Mouse (Mus musculus): ENCODE data around the gene Txn1. TPM values are rescaled to one million over a fixed set of nuclear protein-coding genes. Genes with fewer than 3 reads are reported as not detected.

Gene Txn1
- total and polyA plus RNA-seq, 2 experiments from 2014 or later, result 85.8 to 243 TPM

DNA sequence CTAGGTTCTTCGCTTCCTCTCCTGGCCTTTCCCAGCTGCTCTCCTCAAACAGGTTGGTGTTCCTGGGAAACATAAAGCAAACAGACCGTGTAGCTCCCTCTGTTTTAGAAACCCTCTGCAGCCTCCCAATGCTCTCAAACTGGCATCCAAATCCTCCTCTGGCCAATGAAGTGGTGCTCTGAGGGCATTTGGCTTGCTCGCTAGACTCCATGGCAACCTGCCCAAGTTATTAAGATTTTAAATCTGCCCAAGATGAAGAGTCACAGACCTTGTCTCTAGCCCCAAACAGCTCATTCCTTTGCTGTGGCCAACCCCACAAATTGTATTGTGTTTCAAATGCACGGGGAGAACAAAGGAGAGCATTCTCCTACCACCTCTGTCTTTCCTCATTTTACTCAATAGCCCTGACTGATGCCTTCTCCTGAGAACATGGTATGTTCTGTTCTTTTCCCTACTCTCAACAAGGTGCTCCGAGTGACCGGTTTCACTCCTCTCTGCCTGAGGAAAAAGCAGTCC, 31.6 kb downstream of the Txn1 start:
- ATAC-seq (ENCODE audit: insufficient read depth, low read depth) (no peak), DNase-seq (ENCODE audit: low spot score) (no peak)
- H3K4me3 ChIP-seq (ENCODE audit: low read depth, low read length), result no peak overlapping the region
- 74% methylated on average over 6 of the region's 6 CpGs for WGBS
- no peaks in the 10 kb centered on the region for H3K36me3 ChIP-seq (replicated peaks; ENCODE audit: control insufficient read depth, insufficient read depth, low read length)
- H3K27ac ChIP-seq (ENCODE audit: low read depth), result no peak overlapping the region
- no peak for TF ChIP-seq CTCF (IDR thresholded peaks at IDR 0.05; ENCODE audit: low read depth)
- TF ChIP-seq EP300 (IDR thresholded peaks at IDR 0.05; ENCODE audit: low read depth), result no peak
- no peak overlapping the region for H3K9ac ChIP-seq (replicated peaks; ENCODE audit: low read depth, low read length)
- no peaks in the 10 kb centered on the region for H3K4me1 ChIP-seq (ENCODE audit: control insufficient read depth, insufficient read depth)
- H3K27me3 ChIP-seq (ENCODE audit: control insufficient read depth, insufficient read depth, low read length), result no peaks in the 10 kb centered on the region
- H3K4me2 ChIP-seq (ENCODE audit: low read depth, low read length), result no peak overlapping the region
- no peaks in the 10 kb centered on the region for H3K9me3 ChIP-seq (replicated peaks; ENCODE audit: control insufficient read depth, low read length)

GRCm38 (mm10) chr4:57922171-57922570, 34.0 kb downstream of the Txn1 start:
- Histone ChIP-seq H3K9me3 (replicated peaks; ENCODE audit: control insufficient read depth, low read length) (no peaks in the 10 kb centered on the region), H3K36me3 (replicated peaks; ENCODE audit: control insufficient read depth, insufficient read depth, low read length) (no peaks in the 10 kb centered on the region), H3K4me2 (ENCODE audit: low read depth, low read length) (no peak overlapping the region), H3K27me3 (ENCODE audit: control insufficient read depth, insufficient read depth, low read length) (no peaks in the 10 kb centered on the region), H3K4me1 (ENCODE audit: control insufficient read depth, insufficient read depth) (no peaks in the 10 kb centered on the region), H3K9ac (replicated peaks; ENCODE audit: low read depth, low read length) (no peak overlapping the region), H3K27ac (ENCODE audit: low read depth) (no peak overlapping the region), H3K4me3 (ENCODE audit: low read depth, low read length) (no peak overlapping the region)
- 72% methylated on average over 5 of the region's 5 CpGs for WGBS
- DNase-seq (ENCODE audit: low spot score) (no peak), ATAC-seq (ENCODE audit: insufficient read depth, low read depth) (no peak)
- TF ChIP-seq EP300 (IDR thresholded peaks at IDR 0.05; ENCODE audit: low read depth), result no peak
- no peak for TF ChIP-seq CTCF (IDR thresholded peaks at IDR 0.05; ENCODE audit: low read depth)

- WGBS, result 81% methylated on average over 1 of the region's 1 CpGs
- Histone ChIP-seq H3K9me3 (replicated peaks; ENCODE audit: control insufficient read depth, low read length) (no peaks in the 10 kb centered on the region), H3K9ac (replicated peaks; ENCODE audit: low read depth, low read length) (no peak overlapping the region), H3K27me3 (ENCODE audit: control insufficient read depth, insufficient read depth, low read length) (no peaks in the 10 kb centered on the region), H3K4me3 (ENCODE audit: low read depth, low read length) (no peak overlapping the region), H3K4me2 (ENCODE audit: low read depth, low read length) (no peak overlapping the region), H3K4me1 (ENCODE audit: control insufficient read depth, insufficient read depth) (peaks cover 6% of the 10 kb centered on the region), H3K27ac (ENCODE audit: low read depth) (no peak overlapping the region), H3K36me3 (replicated peaks; ENCODE audit: control insufficient read depth, insufficient read depth, low read length) (no peaks in the 10 kb centered on the region)
- DNase-seq (ENCODE audit: low spot score) (no peak), ATAC-seq (ENCODE audit: insufficient read depth, low read depth) (no peak)
- TF ChIP-seq CTCF (IDR thresholded peaks at IDR 0.05; ENCODE audit: low read depth) (no peak), EP300 (IDR thresholded peaks at IDR 0.05; ENCODE audit: low read depth) (no peak)
Measured at GRCm38 (mm10) chr4:57920522-57920921, 35.7 kb downstream of the Txn1 start.

GRCm38 (mm10) chr4:57919494-57920423, 36.5 kb downstream of the Txn1 start:
- no peak overlapping the region for H3K4me3 ChIP-seq (ENCODE audit: low read depth, low read length)
- TF ChIP-seq EP300 (IDR thresholded peaks at IDR 0.05; ENCODE audit: low read depth) (no peak), CTCF (IDR thresholded peaks at IDR 0.05; ENCODE audit: low read depth) (no peak)
- WGBS, result 35% methylated on average over 8 of the region's 8 CpGs
- H3K4me2 ChIP-seq (ENCODE audit: low read depth, low read length), result no peak overlapping the region
- ATAC-seq (ENCODE audit: insufficient read depth, low read depth), result no peak
- no peak overlapping the region for H3K27ac ChIP-seq (ENCODE audit: low read depth)
- no peaks in the 10 kb centered on the region for H3K27me3 ChIP-seq (ENCODE audit: control insufficient read depth, insufficient read depth, low read length)
- no peaks in the 10 kb centered on the region for H3K36me3 ChIP-seq (replicated peaks; ENCODE audit: control insufficient read depth, insufficient read depth, low read length)
- peaks cover 13% of the 10 kb centered on the region for H3K4me1 ChIP-seq (ENCODE audit: control insufficient read depth, insufficient read depth)
- H3K9ac ChIP-seq (replicated peaks; ENCODE audit: low read depth, low read length), result no peak overlapping the region
- H3K9me3 ChIP-seq (replicated peaks; ENCODE audit: control insufficient read depth, low read length), result no peaks in the 10 kb centered on the region
- DNase-seq (ENCODE audit: low spot score), result no peak

DNA sequence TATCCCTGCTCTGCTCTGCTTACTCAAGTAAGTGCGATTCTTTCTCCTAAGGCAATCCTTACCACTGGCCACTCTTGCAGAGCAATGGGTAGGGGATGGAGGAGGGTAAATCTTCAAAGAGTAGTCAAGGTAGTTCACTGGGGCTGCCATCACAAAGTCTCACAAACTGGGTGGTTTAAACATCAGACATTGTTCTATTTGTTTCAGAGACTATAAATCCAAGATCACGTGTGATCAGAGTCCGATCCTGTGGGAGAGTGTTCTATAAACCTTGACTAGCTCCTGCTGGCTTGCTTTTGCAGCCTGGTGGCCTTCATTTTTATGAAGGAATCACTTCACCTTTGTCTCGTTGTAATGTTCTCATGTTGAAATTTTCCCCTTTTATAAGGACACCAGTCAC, 39.5 kb downstream of the Txn1 start:
- H3K9me3 ChIP-seq (replicated peaks; ENCODE audit: control insufficient read depth, low read length), result no peaks in the 10 kb centered on the region
- no peak overlapping the region for H3K27ac ChIP-seq (ENCODE audit: low read depth)
- H3K27me3 ChIP-seq (ENCODE audit: control insufficient read depth, insufficient read depth, low read length), result no peaks in the 10 kb centered on the region
- 77% methylated on average over 4 of the region's 4 CpGs for WGBS
- ATAC-seq (ENCODE audit: insufficient read depth, low read depth), result no peak
- H3K4me3 ChIP-seq (ENCODE audit: low read depth, low read length), result no peak overlapping the region
- TF ChIP-seq CTCF (IDR thresholded peaks at IDR 0.05; ENCODE audit: low read depth) (no peak), EP300 (IDR thresholded peaks at IDR 0.05; ENCODE audit: low read depth) (no peak)
- DNase-seq (ENCODE audit: low spot score), result no peak
- no peaks in the 10 kb centered on the region for H3K36me3 ChIP-seq (replicated peaks; ENCODE audit: control insufficient read depth, insufficient read depth, low read length)
- H3K4me2 ChIP-seq (ENCODE audit: low read depth, low read length), result peak overlapping the region; percentile 52; the same call in 1 of the 2 replicates
- H3K9ac ChIP-seq (replicated peaks; ENCODE audit: low read depth, low read length), result no peak overlapping the region
- peaks cover 14% of the 10 kb centered on the region for H3K4me1 ChIP-seq (ENCODE audit: control insufficient read depth, insufficient read depth)

Measured in heart, postnatal 0 days (tissue).